Mouse (Mus musculus) intestine, embryonic 14.5 days (tissue): ENCODE results near the gene Hspa1a. TPM values are rescaled to one million over a fixed set of nuclear protein-coding genes. Genes with fewer than 3 reads are reported as not detected.
"Not testable (repeated sequence)": the region's sequence is repeated elsewhere in the genome, so short reads cannot be mapped to it uniquely, and the experiment has no call there.

ENCODE experiments used
- ATAC-seq: fragments of 200-750 bp; cut with Nextera tagmentation; replicated peaks from 2 replicates; pipeline ENCODE4 v1.8.0; 2017; ENCODE audit warnings: low read depth, moderate number of reproducible peaks, moderate TSS enrichment, moderate library complexity; ENCODE audit not compliant: low FRiP score, low TSS enrichment
- DNase-seq: peaks from one replicate; pipeline ENCODE4 v3.0.0-alpha.2; 2018; ENCODE audit warnings: low spot score
- H3K27ac ChIP-seq: fragments of 300-500 bp; sonication (generic); 2 replicates; pipeline ENCODE4 v1.5.1; 2014; ENCODE audit warnings: low read depth, mild to moderate bottlenecking, control low read depth
- H3K27me3 ChIP-seq: fragments of 300-500 bp; sonication (generic); replicated peaks from 2 replicates; pipeline ENCODE4 v1.6.1; 2014; ENCODE audit warnings: low read length, control low read depth; ENCODE audit not compliant: control insufficient read depth, insufficient read depth
- H3K36me3 ChIP-seq: fragments of 300-500 bp; sonication (generic); 2 replicates; pipeline ENCODE4 v1.6.1; 2014; ENCODE audit warnings: low read length, control low read depth; ENCODE audit not compliant: control insufficient read depth, insufficient read depth
- H3K4me1 ChIP-seq: fragments of 300-500 bp; sonication (generic); replicated peaks from 2 replicates; pipeline ENCODE4 v1.6.1; 2014; ENCODE audit warnings: low read length, control low read depth, mixed read lengths; ENCODE audit not compliant: control insufficient read depth, insufficient read depth
- H3K4me2 ChIP-seq: fragments of 300-500 bp; sonication (generic); 2 replicates; pipeline ENCODE4 v1.6.1; 2014; ENCODE audit warnings: low read length
- H3K4me3 ChIP-seq: fragments of 300-500 bp; sonication (generic); 2 replicates; pipeline ENCODE4 v1.5.1; 2014; ENCODE audit warnings: low read depth, low read length, control low read depth, mixed read lengths
- H3K9ac ChIP-seq: fragments of 300-500 bp; sonication (generic); 2 replicates; pipeline ENCODE4 v1.6.1; 2014; ENCODE audit warnings: mild to moderate bottlenecking, low read length
- H3K9me3 ChIP-seq: fragments of 300-500 bp; sonication (generic); 2 replicates; pipeline ENCODE4 v1.6.1; 2016; ENCODE audit warnings: low read length, control low read depth; ENCODE audit not compliant: control insufficient read depth
- WGBS: fragments of 180-500 bp; shearing (Covaris S2); extraction: QIAGEN DNeasy Blood & Tissue Kit; methylation state at CpG from one replicate; pipeline ENCODE4 v1.1.7; 2014; 5-methylcytosine and 5-hydroxymethylcytosine counted together
- polyA plus RNA-seq: library from polyadenylated mRNA; unstranded; fragments of >200 nt; fragmentation: Nextera tagmentation; extraction: Ambion mirVana; gene quantifications from 2 replicates; pipeline ENCODE4 v1.2.1, GENCODE M21; 2014

Hspa1a gene
- polyA plus RNA-seq, 1 experiment from 2014 or later = 3.5 TPM

DNA sequence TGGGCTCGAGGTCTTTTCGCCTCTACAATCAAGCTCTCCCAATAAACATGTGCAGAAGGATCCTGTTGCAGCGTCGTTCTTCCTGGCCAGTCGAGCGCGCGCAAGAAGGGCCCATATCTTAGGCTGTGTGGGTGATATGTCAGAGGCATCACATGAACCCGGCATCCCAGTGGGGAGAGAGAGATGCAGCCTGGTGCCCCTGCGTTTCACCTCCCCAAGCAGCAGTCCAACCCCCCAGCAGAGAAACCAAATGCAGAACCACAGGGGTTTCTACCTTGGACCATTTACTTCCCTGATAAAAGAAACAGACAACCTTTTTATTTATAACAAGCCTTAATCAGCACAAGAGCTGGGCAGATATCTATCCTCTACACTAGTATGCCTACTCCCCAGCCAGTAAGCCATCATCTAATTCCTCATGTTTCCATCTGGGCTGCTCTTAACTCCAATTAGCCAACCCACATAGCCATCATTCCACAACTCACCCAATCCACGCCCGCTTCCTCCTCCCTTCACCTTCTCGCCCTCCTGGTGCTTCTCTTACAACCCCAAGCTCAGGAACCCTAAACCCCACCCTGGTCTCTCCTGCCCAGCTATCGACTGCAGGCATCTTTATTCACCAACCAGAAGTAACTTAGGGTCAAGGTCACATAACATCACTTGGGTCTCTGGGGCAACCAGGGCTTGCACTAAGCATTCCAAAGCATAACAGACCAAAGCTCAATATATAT is 24.6 kb upstream of the Hspa1a start:
- Histone ChIP-seq H3K27me3 (no peaks in the 10 kb centered on the region), H3K36me3 (peaks cover 13% of the 10 kb centered on the region; the same call in 1 of the 2 replicates), H3K9me3 (no peaks in the 10 kb centered on the region), H3K4me3 (no peak overlapping the region), H3K9ac (no peak overlapping the region), H3K4me1 (peaks cover 14% of the 10 kb centered on the region), H3K27ac (no peak overlapping the region), H3K4me2 (0 out of 2 replicates have a peak overlapping the region, but pooled peaks have one; percentile 15)
- DNase-seq (no peak), ATAC-seq (no peak)
- 85% methylated on average over 12 of the region's 14 CpGs for WGBS

DNA sequence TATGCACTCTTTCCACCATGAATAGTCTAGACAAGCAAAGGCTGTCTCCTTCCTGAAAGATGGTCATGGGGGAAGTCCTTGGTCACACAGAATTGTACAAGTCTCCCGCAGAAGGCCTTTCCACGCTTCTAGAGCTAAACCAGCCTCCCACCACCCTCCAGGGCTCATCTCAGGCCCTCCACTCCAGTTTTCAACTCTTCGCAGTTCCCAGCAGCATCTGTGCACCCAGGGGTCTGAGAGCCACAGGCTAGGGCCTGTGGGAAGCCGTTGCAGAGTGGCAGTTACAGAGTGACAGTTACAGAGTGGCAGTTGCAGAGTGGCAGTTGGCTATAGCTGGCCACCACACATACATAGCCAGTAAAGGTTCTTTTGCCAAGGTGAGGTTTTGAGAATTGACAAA is 24.0 kb upstream of the Hspa1a start:
- not testable (repeated sequence) for H3K9ac ChIP-seq, H3K27ac ChIP-seq, DNase-seq, H3K4me3 ChIP-seq, H3K4me2 ChIP-seq, H3K27me3 ChIP-seq, ATAC-seq, H3K9me3 ChIP-seq
- H3K4me1 ChIP-seq = peaks cover 14% of the 10 kb centered on the region
- H3K36me3 ChIP-seq = peaks cover 18% of the 10 kb centered on the region; the same call in 1 of the 2 replicates
- WGBS = 100% methylated on average over 4 of the region's 4 CpGs

DNA sequence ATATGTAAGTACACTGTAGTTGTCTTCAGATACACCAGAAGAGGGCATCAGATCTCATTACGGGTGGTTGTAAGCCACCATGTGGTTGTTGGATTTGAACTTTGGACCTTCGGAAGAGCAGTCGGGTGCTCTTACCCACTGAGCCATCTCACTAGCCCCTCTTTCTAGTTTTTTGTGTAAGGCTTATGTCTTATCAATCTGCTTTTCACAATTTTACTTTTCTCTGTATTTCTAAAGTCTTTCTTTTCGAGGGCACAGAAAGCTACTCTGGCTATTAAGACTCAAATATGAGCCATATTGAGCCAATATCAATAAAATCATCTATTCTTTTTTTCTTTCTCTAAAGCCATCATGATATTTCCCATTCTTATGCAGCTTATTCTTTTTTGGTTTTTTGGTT is 23.2 kb upstream of the Hspa1a start:
- Histone ChIP-seq H3K36me3 (peaks cover 24% of the 10 kb centered on the region; the same call in 1 of the 2 replicates), H3K4me1 (peaks cover 14% of the 10 kb centered on the region)
- not testable (repeated sequence) for H3K27me3 ChIP-seq, DNase-seq, H3K9ac ChIP-seq, H3K4me2 ChIP-seq, H3K27ac ChIP-seq, H3K4me3 ChIP-seq, H3K9me3 ChIP-seq, ATAC-seq
- WGBS = 92% methylated on average over 4 of the region's 4 CpGs

DNA sequence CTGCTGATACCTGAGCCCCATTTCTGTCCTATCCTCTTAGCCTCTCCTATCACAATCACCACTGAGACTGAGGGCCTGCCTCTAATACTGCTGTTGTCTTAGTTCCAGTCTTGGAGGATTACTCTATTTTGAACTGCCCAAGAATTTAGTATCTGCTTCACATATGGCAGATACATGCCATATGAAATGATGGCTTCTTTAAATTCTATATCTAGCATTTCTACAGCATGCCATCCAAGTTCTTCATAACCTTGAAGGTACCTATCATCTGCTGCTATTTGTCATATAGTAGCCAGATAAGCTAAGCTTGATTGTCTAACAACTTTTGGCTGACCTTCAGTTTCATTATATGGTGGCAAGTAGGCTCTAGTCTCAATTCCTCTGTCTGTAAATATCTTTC is 22.8 kb upstream of the Hspa1a start:
- H3K36me3 ChIP-seq = peaks cover 26% of the 10 kb centered on the region; the same call in 1 of the 2 replicates
- no peak for ATAC-seq
- no peak overlapping the region for H3K4me3 ChIP-seq
- no peak overlapping the region for H3K4me2 ChIP-seq
- no peaks in the 10 kb centered on the region for H3K9me3 ChIP-seq
- H3K4me1 ChIP-seq = peaks cover 11% of the 10 kb centered on the region
- no peak overlapping the region for H3K9ac ChIP-seq
- DNase-seq = no peak
- H3K27ac ChIP-seq = no peak overlapping the region
- H3K27me3 ChIP-seq = no peaks in the 10 kb centered on the region

DNA sequence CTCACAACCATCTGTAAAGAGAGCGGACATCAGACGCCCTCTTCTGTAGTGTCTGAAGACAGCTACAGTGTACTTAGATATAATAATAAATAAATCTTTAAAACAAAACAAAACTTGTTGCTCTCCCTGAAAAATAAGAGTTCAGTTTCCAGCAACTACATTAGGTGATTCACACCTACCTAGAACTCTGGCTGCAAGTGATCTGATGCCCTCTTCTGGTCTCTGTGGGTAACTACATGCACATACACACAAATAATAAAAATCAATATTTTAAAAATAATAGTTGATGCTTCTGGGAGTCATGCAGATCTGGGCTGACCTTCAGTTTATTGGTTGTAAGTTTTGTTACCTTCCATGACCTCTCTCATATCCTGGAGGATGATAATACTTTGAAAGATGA is 12.3 kb upstream of the Hspa1a start:
- Histone ChIP-seq H3K36me3 (peaks cover 32% of the 10 kb centered on the region), H3K4me3 (no peak overlapping the region), H3K4me1 (peaks cover 24% of the 10 kb centered on the region), H3K27me3 (no peaks in the 10 kb centered on the region), H3K4me2 (no peak overlapping the region), H3K9me3 (no peaks in the 10 kb centered on the region), H3K9ac (no peak overlapping the region), H3K27ac (no peak overlapping the region)
- DNase-seq (no peak), ATAC-seq (no peak)
- WGBS = 82% methylated on average over 2 of the region's 2 CpGs

DNA sequence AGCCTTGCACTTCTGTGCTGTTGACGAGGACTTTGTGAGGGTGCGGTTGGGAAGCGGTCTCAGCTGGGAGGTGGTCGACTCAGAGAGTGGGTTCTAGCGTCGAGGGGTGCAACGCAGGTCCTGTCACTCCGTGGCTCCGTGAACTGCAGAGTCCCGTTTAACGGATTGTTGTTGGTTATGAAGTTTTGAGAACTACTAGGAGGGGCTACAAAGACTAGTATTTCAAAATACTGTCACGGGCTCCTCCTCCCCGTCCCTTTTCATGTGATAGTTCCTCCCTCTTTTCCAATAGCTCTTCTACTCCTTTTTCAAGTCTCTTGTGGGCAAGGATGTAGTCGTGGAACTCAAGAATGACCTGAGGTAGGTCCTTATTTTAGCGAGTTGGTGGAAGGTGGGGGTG is 10.4 kb upstream of the Hspa1a start:
- H3K27ac ChIP-seq = peak overlapping the region; percentile 99
- no peaks in the 10 kb centered on the region for H3K9me3 ChIP-seq
- peaks cover 24% of the 10 kb centered on the region for H3K4me1 ChIP-seq
- no peaks in the 10 kb centered on the region for H3K27me3 ChIP-seq
- peaks cover 22% of the 10 kb centered on the region for H3K36me3 ChIP-seq
- ATAC-seq = no peak; the same call in 1 of the 2 replicates
- H3K4me3 ChIP-seq = peak overlapping the region; percentile 91
- peak overlapping the region; percentile 90 for H3K4me2 ChIP-seq
- WGBS = under 1% methylated on average over 15 of the region's 15 CpGs
- H3K9ac ChIP-seq = peak overlapping the region; percentile 91
- no peak for DNase-seq

DNA sequence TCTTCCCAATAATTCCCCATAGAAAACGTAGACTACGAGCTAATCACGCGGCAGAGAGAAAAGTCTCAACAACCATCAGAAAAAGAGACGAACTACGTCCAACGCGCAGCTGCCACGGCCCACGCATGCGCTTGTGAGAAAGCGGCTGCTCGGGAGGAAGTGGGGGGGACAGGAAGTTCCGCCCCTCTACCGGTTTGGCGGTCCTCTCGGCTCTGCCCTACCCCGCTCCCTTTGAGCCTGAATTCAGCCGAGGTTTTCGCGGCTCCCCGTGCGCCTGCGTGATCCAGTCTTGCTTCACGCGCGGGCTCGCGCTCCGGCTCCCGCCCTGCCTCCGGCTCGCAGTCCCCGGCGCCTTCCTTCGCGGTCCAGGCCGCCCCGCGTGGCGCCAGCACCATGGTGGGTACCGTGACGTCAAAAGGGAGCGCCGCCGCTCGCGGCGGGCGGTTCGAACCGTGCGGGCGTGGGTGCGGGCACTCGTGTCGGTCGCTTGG is 9.8 kb upstream of the Hspa1a start, which contains the start of gene Lsm2:
Lsm2 (plus strand) TSS at position 173 of the 491 bp plus-strand sequence.
- Histone ChIP-seq H3K4me3 (peak within 1 kb of the TSS; percentile 91), H3K36me3 (peaks cover 20% of the 10 kb centered on the region), H3K27me3 (no peaks in the 10 kb centered on the region), H3K4me2 (peak within 1 kb of the TSS; percentile 90), H3K9ac (peak within 1 kb of the TSS; percentile 91), H3K9me3 (no peaks in the 10 kb centered on the region), H3K27ac (peak within 1 kb of the TSS; percentile 99), H3K4me1 (peaks cover 24% of the 10 kb centered on the region)
- WGBS = under 1% methylated on average over 58 of the region's 58 CpGs
- DNase-seq = peak; percentile 97
- peak; percentile 89 for ATAC-seq

DNA sequence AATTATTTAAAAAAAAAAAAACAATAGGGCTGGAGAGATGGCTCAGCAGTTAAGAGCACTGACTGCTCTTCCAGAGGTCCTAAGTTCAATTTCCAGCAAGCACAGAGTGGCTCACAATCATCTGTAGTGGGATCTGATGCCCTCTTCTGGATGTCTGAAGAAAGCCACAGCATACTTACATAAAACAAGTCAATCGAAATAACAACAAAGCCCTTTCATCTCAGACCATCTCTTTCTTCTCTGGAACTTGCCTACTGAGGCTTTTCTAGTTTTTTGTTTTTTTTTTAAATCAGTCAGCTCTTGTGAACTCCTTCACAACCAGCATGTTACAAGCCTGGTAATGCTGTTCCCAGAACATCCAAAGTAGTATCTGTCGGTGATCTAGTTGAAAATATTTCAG is 8.7 kb upstream of the Hspa1a start:
- peak overlapping the region; percentile 99; the same call in 1 of the 2 replicates for H3K27ac ChIP-seq
- WGBS = 11% methylated on average over 2 of the region's 2 CpGs
- ATAC-seq (no peak), DNase-seq (no peak)
- H3K9me3 ChIP-seq = no peaks in the 10 kb centered on the region
- H3K9ac ChIP-seq = peak overlapping the region; percentile 91
- peaks cover 9% of the 10 kb centered on the region for H3K36me3 ChIP-seq
- peak overlapping the region; percentile 91 for H3K4me3 ChIP-seq
- H3K4me2 ChIP-seq = peak overlapping the region; percentile 90
- peaks cover 24% of the 10 kb centered on the region for H3K4me1 ChIP-seq
- no peaks in the 10 kb centered on the region for H3K27me3 ChIP-seq

DNA sequence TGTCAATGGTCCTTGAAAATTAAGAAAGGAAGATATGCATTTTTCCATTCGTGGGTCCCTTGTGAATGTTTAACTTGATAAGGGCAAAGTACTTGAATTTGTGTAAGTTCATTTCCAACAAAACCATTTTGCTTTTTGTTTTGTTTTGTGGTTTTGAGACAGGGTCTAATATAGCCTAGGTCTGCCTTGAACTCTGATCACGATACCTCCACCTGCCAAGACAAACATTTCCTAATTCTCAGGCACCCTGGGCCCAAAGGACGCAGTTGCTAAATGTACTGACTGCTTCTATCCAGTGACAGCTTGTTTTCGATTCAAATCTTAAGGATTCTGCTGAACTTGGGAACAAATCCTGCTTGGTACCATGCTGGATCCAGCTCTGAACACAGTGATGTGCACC is 7.7 kb upstream of the Hspa1a start:
- DNase-seq (peak; percentile 38), ATAC-seq (no peak)
- Histone ChIP-seq H3K4me1 (peaks cover 24% of the 10 kb centered on the region), H3K27me3 (no peaks in the 10 kb centered on the region), H3K9me3 (no peaks in the 10 kb centered on the region), H3K9ac (no peak overlapping the region), H3K4me3 (no peak overlapping the region), H3K27ac (no peak overlapping the region), H3K4me2 (no peak overlapping the region), H3K36me3 (no peaks in the 10 kb centered on the region)
- 91% methylated on average over 4 of the region's 4 CpGs for WGBS
